Mouse (Mus musculus) CH12.LX (cell line): ENCODE results near the gene Lcmt2.

ENCODE experiments used
- CHD2 ChIP-seq: IDR thresholded peaks from 2 replicates; pipeline ENCODE4 v1.6.1; 2011; ENCODE audit warnings: low read length, improper control_type of control experiment
- CTCF ChIP-seq, 2 experiments: IDR thresholded peaks in 1 of 2; conservative IDR thresholded peaks in 1 of 2; 2 replicates each; pipeline ENCODE4 v1.5.1; 2011 to 2012; ENCODE audit warnings: low read depth in 2 of 2, low read length in 2 of 2, improper control_type of control experiment in 1 of 2, inconsistent platforms in 1 of 2, mild to moderate bottlenecking in 1 of 2, moderate library complexity in 1 of 2
- ETS1 ChIP-seq: conservative IDR thresholded peaks from 2 replicates; pipeline ENCODE4 v1.6.1; 2012; ENCODE audit warnings: low read depth, mild to moderate bottlenecking, inconsistent platforms, low read length, improper control_type of control experiment, moderate library complexity
- HCFC1 ChIP-seq: IDR thresholded peaks from 2 replicates; pipeline ENCODE4 v1.6.1; 2012; ENCODE audit warnings: low read depth, mild to moderate bottlenecking, inconsistent platforms, low read length, improper control_type of control experiment
- MAX ChIP-seq: IDR thresholded peaks from 2 replicates; pipeline ENCODE4 v1.6.1; 2011; ENCODE audit warnings: low read length, improper control_type of control experiment
- MEF2A ChIP-seq: IDR thresholded peaks from 2 replicates; pipeline ENCODE4 v1.6.1; 2014; ENCODE audit warnings: low read depth, mild to moderate bottlenecking, inconsistent platforms, low read length, improper control_type of control experiment, borderline replicate concordance
- MXI1 ChIP-seq: IDR thresholded peaks from 2 replicates; pipeline ENCODE4 v1.6.1; 2011; ENCODE audit warnings: mild to moderate bottlenecking, low read depth, low read length, improper control_type of control experiment
- POLR2A ChIP-seq: IDR thresholded peaks from 2 replicates; pipeline ENCODE4 v1.6.1; 2011; ENCODE audit warnings: low read depth, mild to moderate bottlenecking, improper control_type of control experiment, low read length
- RCOR1 ChIP-seq: conservative IDR thresholded peaks from 2 replicates; pipeline ENCODE4 v1.6.1; 2012; ENCODE audit warnings: low read depth, mild to moderate bottlenecking, inconsistent platforms, low read length, improper control_type of control experiment
- SIN3A ChIP-seq: IDR thresholded peaks from 2 replicates; pipeline ENCODE4 v1.6.1; 2012; ENCODE audit warnings: low read length, improper control_type of control experiment, inconsistent platforms

GRCm38 (mm10) chr2:121132822-121133221, 7.6 kb downstream of the Lcmt2 start:
- TF ChIP-seq POLR2A (no peak), CTCF (conservative IDR thresholded peaks at IDR 0.05 in 1 of 2, IDR thresholded peaks at IDR 0.05 in 1 of 2; ENCODE audit: low read depth in 2 of 2, low read length in 2 of 2) (no peak), SIN3A (no peak), MAX (no peak), MXI1 (no peak), RCOR1 (no peak), CHD2 (no peak), MEF2A (no peak), ETS1 (no peak), HCFC1 (no peak)
